Mouse (Mus musculus) cerebellum, adult 8-10 months (tissue): ENCODE data around the gene Lyrm1.

ENCODE experiments used
- DNase-seq: peaks from one replicate; pipeline ENCODE4 v3.0.0; 2022

Gene Lyrm1

DNA sequence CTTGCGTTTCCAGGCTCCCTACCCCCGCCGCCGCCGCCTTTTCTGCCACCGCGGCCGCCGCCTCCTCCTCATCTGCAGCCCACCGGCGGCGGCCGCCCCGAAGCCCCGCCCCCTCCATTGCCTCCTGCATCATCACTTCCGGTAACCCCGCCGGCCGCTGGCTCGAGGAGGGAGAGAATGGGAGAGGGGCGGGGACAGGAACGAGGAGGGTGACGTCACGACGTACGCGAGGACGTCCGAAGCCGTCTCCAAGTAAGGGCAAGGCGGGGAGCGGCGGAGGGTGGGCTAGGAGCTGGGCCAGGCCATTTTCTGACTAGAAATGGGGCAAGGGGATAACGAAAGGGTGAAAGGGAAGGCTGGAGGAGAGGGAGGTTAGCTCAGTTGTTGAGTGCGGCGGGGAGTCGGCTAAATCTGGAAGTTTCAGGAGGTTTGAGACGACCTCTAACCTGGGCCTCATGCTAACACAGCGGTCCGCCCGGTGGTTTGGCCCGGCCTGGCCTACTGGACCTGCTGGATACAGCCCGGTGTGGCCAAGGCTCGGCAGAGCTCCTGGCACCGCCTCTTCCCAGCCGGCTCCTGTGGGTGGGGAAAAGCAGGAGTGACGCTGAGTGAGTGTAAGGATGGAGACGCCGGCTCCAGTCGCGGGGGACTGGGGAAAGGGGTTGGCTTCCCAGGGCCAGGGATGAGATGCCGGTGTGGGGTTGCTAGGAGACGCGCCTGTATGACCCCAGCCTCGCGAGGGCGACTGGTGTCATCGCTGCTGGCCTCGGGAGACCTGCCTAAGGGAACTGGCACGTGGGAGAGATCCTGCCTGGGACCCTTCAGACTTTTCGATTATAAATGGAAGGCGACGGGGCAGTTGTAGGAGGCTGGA, at the start of gene Lyrm1, which contains the start of gene Dcun1d3:
Lyrm1 (plus strand) TSS at position 223 of the 874 bp plus-strand sequence.
Dcun1d3 (minus strand) TSS at position 660 of the 874 bp plus-strand sequence.
- DNase-seq, result peak; percentile 97

- no peak for DNase-seq
These were observed 48.3 kb upstream of the Lyrm1 start for GRCm38 (mm10) chr7:119847396-119847795.

GRCm38 (mm10) chr7:119849096-119849495, 46.6 kb upstream of the Lyrm1 start:
- peak; percentile 59 for DNase-seq

DNA sequence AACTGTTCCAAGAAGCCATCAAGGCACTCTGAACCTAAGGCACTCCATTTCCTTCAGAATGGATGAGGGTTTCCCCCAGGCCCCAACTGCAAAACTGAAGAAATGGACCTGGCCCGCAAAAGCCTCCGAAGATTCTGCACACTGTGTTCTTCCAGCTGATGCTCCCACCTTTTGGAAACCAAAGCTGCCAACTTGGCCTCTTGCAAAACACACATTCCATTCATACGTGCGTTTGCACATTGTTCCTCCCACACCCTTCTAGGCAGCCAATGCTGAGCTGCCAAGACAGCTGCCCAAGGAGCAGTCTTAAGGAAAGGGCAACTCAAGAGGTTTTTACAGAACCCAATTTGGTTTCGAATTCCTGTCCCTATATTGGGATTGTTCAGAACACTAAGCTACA, 44.9 kb upstream of the Lyrm1 start:
- no peak for DNase-seq

GRCm38 (mm10) chr7:119852494-119852893, 43.2 kb upstream of the Lyrm1 start:
- DNase-seq, result no peak

DNA sequence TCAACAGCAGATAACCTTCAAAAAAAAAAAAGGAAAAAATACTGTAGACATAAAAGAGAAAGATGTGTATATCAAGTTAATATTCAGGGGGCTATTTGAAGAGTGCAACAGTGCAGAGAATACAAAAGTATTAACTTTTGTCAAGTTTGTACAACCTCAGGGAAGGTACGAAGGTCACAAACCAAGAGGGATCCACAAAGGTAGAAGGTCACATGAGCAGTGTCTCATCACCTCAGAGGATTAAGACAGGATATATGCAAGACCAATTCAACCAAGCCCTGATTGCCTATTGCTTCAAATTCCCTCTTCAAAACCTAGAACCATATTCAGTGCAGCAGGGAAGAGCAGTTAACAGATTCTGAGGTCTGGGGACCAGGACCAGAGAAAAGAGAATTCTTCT, 42.5 kb upstream of the Lyrm1 start:
- no peak for DNase-seq

- no peak for DNase-seq
These were observed 41.3 kb upstream of the Lyrm1 start for GRCm38 (mm10) chr7:119854362-119854761.

DNA sequence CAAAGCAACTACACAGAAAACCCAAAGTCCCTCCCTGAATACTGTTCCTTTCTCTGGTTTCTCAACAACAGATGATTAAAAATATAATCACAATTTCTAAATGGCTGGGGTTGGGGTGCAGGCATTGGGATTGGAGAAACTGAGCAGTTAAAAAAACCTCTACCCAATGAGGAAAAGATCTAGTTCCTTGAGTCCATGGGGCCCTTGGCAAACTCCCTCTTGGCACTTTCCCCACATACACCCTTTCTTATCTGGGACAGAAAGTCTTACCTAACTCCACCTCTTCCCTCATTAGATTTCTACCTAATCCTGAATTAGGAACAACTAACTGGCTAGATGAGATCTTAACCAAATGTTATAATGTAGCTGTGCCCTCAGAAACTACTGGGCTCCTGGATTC, 40.6 kb upstream of the Lyrm1 start:
- DNase-seq, result no peak

- DNase-seq, result no peak
These were observed 36.2 kb upstream of the Lyrm1 start for GRCm38 (mm10) chr7:119859476-119859875.

DNA sequence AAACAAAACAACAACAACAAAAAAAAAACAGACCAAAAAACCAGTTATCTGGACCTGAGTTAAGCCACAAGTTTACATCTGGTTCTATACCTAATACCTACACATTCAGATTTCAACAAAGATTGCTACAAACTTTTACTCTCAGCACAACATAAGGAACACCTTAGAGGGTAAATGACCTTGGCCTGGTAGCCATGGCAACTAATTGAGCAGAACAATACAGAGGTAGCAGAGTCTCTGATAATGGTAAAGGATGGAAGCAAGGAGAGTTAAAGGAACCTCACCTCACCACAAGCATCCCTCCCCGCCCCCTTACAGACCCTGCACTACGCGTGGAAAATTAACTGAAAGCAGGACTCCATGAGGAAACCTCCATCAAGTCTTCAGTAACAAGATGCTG, 35.5 kb upstream of the Lyrm1 start:
- DNase-seq, result no peak

DNA sequence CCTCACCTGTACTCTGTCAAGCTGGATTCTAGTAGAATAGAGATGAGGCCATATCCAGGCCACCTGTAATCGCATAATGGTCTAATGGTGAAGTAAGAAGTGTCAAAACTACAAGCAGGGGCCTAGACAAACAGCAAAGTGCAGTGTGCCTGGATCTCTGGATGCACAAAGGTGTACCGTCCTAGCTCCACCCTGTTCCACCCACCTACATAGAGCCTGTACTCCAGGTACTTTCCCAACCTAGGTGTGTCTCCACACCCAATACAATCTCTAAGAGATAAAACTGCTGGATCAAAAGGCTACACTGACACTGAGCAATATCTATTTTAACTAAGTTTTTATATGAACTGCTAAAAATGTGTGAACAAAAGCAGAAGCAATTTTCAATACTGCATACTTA, 35.1 kb upstream of the Lyrm1 start:
- DNase-seq, result no peak

DNA sequence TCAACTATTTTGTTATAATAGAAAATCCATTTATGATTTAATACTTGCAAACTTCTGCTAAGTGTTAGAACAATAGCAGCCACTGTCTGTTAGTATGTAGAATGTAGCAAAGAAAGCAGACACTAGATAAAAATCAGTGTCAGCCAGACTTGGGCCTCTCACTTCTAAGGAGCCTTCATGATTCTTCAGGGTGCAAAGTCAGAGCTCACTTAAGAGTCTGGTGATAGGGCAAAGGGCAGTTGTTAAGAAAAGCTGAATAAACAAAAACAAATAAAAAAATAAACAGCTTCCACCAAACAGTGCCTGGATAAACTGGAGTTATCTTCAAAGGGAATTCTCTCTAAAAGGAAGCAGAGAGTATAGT, 34.7 kb upstream of the Lyrm1 start:
- no peak for DNase-seq

- DNase-seq, result peak; percentile 22
These were observed 34.1 kb upstream of the Lyrm1 start for GRCm38 (mm10) chr7:119861335-119862091.

DNA sequence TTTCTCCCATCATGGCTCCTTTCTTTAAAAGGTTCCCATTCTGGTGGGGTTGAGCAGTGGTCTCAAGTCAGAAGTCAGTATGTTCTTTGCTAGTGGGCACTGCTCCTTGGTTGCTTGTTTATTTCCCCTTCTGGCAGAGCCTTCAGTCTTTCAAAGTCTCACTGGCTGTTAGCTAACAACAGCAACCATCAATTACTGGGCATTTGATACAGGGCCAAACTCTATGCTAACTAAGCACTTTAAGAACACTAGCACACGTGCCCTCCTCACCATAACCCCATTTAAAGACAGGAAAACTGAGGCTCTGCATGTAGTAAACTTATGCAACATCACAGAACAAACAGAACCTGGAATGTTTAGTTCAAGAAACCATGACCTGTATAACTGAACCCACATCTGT, 33.5 kb upstream of the Lyrm1 start:
- no peak for DNase-seq

- DNase-seq, result no peak
These were observed 31.2 kb upstream of the Lyrm1 start for GRCm38 (mm10) chr7:119864500-119864899.

DNA sequence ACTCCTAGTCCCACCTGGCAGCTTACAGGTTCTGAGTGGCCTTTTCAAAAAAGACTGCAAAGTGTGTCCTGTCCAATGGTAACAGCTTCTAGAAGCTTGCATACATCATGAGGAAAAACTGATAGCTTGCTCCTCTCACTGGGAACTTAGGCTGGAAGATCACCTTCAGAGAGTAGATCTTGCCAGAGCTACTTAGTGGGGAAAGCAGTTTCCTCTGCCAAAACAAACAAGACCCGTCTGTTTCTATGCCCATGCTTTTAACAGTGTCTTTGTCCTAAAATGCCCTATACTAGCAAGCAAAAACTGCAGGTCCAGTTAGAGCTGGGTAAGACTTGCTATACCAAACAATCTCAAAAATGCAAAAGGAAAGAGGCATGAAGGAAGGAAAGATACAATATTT, 29.5 kb upstream of the Lyrm1 start:
- no peak for DNase-seq

DNA sequence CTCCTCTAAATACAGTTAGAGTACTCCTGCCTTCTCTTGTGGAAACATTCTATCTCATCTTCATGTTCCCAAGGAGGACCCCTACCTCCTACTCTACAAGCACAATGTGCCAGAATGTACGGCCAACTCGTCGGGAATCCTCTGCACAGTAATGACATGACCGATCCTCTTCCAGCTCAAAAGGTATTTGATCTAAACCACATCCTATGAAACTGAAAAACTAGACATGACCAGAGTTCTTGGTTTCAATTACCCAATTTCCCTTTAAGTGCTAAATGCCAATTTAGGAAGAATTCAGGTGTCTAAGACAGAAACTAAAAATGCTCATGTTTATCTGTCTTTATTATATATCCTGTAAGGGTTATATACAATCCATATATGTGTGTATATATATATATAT, 23.5 kb upstream of the Lyrm1 start:
- no peak for DNase-seq

DNA sequence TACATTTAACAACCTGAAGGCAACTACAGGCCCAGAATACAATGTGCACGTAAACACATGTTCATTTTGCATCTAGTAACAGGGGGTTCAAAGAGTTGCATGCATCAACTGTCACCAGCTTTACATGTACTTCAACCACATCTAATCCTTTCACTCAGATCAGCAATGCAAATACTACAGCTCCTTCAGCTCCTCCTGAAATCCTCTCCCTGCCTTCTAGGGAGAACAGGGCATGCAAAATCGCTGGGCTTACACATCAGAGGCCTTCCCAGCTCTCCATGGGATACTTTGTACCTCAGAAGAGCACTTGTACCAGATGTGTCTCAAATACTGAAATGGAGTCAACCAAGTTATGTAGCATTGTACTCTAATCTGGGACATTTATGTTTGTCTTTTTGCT, 22.6 kb upstream of the Lyrm1 start:
- DNase-seq, result no peak

- peak; percentile 21 for DNase-seq
These were observed 19.8 kb upstream of the Lyrm1 start for GRCm38 (mm10) chr7:119875776-119876440.

DNA sequence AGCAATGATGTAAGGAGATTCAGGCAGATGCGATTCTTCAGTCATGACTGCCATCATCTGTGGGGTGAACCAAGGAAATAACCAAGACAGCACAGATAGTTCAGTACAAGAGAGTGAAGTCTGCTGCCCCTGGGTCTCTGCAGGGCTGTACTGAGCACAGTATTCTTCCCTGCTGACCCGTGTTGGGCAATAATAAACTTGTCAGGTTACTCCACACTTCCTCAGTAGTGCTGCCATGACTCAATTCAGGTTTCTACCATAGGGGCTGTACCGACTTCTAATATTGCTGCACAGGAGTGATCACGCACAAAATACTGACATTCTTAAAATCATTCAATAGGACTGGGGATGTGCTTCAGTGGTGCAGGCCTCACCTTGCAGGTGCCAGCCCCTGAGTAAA, 16.5 kb upstream of the Lyrm1 start:
- no peak for DNase-seq

DNA sequence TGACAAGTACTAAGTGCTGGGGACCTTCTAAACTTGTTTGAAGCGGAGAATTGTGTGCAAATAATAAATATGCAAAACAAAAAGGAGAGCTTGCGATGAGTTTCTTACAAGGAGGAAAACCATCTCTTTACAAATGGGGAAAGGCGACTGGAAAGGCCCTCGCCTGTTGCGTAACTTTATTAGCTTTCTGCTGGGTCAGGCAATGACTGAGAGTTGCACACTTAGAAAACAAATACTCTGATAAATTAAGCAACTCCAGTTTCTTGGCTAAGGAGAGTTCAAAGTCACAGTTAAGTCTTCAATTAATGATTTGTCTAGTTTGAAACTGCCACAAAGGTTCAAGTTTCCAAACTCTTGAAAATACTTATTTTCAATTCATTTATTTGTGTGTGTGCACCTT, 15.3 kb upstream of the Lyrm1 start:
- DNase-seq, result no peak

- DNase-seq, result no peak
These were observed 14.4 kb upstream of the Lyrm1 start for GRCm38 (mm10) chr7:119881229-119881628.

- DNase-seq, result no peak
These were observed 7.8 kb upstream of the Lyrm1 start for GRCm38 (mm10) chr7:119887887-119888286.

DNA sequence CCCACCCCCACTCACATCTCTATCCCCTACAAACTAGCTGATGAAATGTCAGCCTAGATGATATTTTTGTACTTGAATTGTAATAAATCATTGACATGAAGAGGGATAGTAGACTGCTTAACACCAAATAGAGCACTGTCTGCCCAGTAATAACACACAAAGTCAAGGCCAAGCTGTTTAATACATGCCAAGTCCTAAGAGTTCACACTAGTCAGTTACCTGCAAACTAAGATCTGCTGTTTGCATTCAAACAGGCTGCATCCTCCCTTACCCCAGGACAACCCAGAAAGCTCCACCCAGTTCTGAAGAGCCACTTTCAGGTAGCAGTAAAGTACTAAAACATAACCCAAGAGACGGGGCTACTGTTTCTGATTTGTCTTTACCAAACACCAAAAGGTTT, 3.5 kb upstream of the Lyrm1 start:
- no peak for DNase-seq
